Mouse (Mus musculus) naive thymus-derived CD4-positive, alpha-beta T cell, adult 2 months (primary cell): ENCODE results near the gene Tesmin.
A peak's percentile ranks its signal among the peaks of the same experiment; 100 is the strongest.

ENCODE experiments used
- DNase-seq: peaks from one replicate; pipeline ENCODE4 v3.0.0-alpha.2; 2011; ENCODE audit warnings: low read depth

Gene Tesmin

DNA sequence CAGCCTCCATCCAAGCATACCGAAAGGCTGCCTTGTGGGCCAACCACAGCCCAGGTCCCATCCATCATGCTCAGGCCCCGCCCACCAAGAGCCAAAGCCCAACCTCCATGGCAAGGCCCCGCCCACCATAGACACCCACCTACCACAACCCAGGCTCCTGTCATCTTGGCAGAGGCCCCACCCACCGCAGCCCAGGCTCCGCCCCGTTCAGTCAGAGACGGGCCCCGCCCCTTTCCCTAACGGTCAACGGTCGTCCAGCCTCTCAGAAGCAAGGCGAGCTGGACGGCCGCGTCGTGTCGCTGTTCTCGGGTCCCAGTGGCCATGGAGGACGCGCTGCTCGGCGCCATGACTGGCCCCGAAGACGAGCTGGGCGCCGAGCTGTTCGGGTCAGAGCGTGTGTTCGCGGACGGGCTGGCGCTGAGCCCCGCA lies at the start of gene Tesmin:
Gene Tesmin, plus strand, starts transcription at position 229 of the 429 bp plus-strand sequence.
- DNase-seq, result peak; percentile 91

DNA sequence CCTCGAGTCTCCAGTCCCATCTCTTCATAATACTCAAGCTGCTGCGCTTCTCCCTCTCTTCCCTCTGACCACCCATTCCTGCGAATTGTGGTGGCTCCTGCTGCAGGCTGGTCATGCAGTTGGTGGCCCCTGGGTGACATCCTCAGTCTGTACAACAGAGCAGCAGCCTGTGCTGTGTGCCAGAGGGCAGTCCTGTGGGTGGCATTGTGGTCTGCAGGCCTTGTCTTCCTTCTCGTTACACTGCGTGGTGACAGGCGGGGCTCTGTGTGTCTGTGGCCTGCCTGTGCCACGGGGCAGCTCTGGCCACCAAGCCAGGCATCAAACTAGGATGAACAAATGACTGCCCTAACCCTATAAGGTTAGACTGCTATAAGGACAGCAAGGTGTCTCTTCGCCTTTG lies 49.5 kb upstream of the Tesmin start:
- no peak for DNase-seq

DNA sequence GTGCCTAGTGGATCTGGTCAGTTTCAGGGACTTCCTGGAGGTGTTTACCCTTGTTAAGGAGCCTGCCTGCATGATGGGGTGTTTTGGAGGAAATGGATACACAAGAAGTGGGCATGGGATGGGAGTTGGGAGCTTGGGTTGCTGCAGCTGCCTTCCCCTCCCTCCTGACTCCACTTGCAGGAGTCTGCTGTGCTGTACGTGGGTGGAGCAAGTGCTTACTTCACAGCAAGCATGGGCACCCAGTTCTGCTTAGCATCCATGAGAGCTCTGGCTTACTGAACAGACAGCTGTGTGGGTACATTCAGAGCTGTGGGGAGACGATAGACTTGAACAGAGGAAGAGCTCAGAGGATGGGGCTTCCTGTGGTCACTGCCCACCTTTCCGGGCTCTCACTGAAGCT lies 47.6 kb upstream of the Tesmin start:
- DNase-seq, result no peak

DNA sequence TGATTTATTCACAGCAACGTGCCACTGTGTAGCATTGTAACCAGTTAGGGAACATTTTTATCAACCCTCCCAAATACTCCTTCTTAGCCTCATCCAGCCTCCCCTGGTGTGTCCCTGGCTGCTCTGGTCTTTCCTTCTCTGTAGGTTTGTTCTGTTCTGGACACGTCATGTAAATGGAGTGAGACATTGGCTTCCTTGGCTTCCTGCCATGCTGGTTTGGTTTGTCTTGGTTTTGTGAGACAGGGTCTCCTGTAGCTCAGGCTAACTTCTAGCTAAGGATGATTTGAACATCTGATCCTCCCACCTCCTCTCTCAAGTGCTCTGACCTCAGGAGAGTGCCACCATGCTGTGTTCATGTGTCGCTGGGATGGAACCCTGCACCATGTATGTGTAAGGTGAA lies 44.7 kb upstream of the Tesmin start:
- DNase-seq, result no peak

DNA sequence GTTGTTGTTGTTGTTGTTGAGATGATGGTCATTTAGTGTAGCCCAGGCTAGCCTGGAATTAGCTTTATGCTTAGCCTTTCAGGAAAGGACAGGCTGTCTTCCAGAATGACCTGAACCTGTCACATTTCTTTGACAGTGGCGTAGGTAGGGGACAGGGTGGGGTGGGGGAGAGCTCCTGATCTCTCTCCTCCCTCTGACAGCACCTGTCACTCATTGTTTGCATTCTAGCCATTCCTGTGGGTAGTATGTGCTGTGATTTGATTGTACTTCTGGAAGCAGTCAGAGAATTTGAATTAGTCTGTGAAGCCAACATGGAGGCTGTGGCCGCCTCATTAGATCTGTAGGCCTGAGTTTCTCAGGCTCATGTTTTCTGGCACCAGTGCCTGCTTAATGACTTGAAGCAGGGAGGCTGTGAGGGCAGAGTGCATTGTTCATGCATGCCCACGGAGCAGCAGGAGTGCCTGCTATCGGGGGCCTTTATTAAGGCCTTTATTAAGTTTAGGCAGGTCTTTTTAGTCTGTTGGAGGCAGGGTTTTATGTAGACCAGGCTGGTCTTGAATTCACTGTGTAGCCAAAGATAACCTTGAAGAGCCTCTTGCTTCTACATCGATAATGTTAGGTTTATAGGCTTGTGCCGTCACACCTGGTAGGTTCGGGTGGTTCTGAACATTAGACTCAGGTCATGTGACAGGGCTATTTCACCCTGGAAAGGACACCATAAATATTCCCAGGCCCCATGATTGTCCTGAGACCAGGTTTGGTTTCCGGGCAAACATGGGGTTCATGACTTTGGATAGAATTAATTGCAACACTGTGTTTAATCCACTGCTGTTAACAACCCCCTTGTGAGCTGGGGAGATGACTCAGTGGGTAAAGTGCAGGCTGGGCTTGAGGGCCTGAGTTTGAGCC lies 43.8 kb upstream of the Tesmin start:
- DNase-seq, result no peak

- peak; percentile 41 for DNase-seq
Measured at GRCm38 (mm10) chr19:3347784-3348183, 40.9 kb upstream of the Tesmin start.

GRCm38 (mm10) chr19:3353415-3354111 lies 35.1 kb upstream of the Tesmin start:
- no peak for DNase-seq

- peak; percentile 54 for DNase-seq
Measured at GRCm38 (mm10) chr19:3355096-3355495, 33.6 kb upstream of the Tesmin start.

- DNase-seq, result no peak
Measured at GRCm38 (mm10) chr19:3356516-3356915, 32.1 kb upstream of the Tesmin start.

- no peak for DNase-seq
Measured at GRCm38 (mm10) chr19:3357620-3358019, 31.0 kb upstream of the Tesmin start.

- DNase-seq, result no peak
Measured at GRCm38 (mm10) chr19:3359841-3360588, 28.6 kb upstream of the Tesmin start.

DNA sequence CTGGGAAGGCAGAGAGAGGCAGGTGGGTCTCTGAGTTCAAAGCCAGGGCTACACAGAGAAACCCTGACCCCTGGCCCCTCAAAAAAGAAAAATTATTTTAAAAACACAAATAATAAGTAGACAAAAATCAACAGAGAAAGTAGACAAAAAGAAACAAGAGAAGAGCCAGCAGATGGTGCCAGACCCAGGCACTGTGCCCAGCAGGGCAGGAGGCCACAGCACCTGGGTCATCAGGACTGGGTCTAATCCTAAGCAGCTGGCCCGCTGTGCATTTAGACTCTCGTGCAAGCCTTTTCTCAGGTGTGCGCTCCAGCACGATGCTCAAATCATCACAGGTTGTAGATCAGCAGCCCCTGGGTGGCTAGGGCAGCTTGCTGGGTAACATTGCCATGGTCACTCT lies 25.1 kb upstream of the Tesmin start:
- no peak for DNase-seq

DNA sequence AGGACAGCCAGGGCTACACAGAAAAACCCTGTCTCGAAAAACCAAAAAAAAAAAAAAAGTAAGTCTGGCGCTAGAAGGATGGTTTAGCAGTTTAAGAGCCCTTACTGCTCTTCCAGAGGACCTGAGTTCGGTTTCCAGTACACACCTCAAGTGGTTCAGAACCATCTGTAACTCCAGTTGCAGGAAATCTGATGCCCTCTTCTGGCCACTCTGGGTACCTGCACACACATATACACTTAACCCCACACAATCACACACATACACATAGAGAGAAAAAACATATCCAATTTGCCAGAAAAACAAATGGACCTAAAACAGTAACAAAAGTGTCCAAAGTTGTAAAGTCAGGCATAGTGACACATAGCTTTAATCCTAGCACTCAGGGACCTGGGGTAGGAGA lies 23.6 kb upstream of the Tesmin start:
- no peak for DNase-seq

DNA sequence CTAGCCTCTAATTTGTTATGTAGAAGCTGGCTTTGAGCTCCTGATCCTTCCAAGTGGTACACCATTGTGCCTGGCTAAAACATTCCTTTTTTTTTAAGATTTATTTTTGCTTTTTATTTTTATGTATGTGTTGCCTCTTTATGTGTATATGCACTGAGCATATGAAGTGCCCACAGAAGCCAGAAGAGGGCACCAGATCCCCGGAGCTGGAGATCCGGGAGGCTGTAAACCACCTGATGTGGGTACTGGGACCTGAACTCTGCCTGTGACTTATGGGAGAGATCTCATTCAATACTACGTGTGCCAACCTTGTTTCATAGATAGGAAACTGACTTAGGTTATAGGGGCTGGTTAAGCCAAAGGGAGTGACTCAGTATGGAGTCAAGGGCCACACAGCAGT lies 20.4 kb upstream of the Tesmin start:
- no peak for DNase-seq

GRCm38 (mm10) chr19:3373380-3373779 lies 15.3 kb upstream of the Tesmin start:
- no peak for DNase-seq

DNA sequence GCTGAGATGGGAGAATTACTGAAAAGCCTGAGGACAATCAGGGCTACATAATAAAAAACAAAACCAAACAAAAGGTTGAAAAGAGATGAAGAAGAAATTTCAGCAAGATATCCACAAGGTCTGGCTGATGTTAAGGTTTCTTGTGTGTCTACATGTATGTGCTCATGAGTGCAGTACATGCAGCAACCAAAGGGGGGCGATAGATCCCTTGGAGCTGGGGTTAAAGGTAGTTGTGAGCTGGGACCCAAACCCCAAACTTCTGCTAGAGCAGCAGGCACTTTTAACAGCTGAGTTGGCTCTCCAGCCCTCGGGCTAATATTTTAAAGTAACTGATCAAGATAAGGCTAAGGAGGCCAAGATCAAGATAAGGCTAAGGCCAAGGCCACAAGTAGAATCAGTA lies 14.6 kb upstream of the Tesmin start:
- peak; percentile 35 for DNase-seq

- no peak for DNase-seq
Measured at GRCm38 (mm10) chr19:3375945-3376495, 12.6 kb upstream of the Tesmin start.

- no peak for DNase-seq
Measured at GRCm38 (mm10) chr19:3376966-3377715, 11.5 kb upstream of the Tesmin start.

- no peak for DNase-seq
Measured at GRCm38 (mm10) chr19:3378614-3379013, 10.0 kb upstream of the Tesmin start.

DNA sequence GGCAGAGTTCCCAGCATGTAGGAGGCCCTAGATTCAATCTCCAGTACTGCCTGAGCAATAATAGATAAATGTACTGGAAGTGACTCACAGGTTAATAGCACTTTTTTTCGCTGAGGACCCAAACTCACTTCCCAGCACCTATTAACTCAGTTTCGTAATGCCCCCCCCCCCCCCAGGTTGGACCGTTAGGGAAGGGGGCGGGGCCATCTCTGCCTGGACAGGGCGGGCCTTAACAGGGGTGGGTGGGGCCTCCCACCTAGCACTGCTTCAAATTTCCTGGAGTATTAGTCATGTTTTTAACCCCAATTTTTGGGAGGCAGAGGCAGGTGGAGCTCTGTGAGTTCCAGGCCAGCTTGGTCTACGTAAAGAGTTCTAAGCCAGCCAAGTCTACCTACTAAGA lies 596 bp upstream of the Tesmin start:
- no peak for DNase-seq

DNA sequence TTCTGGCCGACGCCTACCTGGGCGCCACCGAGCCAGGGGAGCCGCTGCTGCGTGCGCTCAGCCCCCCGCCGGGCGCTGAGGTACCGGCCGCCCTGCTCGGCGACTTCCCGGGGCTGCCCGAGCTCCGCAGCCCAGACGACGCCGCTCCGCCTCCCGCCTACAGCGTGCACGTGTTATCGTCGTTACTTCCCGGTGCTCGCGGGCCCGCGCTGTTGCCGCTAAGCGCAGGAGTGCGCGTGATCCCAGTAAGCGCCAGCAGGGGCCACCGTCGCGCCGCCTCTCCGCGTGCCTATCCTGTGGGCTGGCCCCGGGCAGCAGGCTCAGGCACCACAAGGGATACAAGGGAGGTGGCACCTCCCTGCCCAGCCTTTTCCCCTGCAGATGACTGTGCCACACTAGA lies 432 bp downstream of the Tesmin start:
- DNase-seq, result peak; percentile 94

DNA sequence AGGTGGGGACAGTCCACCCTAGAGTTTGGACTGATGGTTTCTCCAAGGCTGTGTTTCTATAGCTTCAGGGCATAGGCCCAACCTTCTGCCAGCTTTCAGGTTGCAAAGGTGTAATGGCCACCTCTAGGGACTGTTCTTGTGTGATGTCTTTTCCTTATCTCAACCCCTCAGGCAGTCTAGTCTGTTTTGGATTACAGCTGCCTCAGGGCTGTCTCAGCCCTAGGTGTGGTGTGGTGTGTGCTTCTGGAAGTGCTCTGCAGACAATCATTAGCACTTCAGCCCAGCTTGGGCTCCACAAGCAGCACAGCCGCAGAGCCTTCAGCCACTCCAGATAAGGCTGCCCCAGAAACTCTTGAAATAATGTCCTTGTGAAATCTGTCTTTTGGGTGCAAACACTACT lies 3.7 kb downstream of the Tesmin start:
- DNase-seq, result no peak
